Mouse (Mus musculus): ENCODE measurements around the gene Hspb2. TPM values are rescaled to one million over a fixed set of nuclear protein-coding genes. Genes with fewer than 3 reads are reported as not detected.

The Hspb2 gene
- polyA plus RNA-seq, 1 experiment, result 249 TPM

DNA sequence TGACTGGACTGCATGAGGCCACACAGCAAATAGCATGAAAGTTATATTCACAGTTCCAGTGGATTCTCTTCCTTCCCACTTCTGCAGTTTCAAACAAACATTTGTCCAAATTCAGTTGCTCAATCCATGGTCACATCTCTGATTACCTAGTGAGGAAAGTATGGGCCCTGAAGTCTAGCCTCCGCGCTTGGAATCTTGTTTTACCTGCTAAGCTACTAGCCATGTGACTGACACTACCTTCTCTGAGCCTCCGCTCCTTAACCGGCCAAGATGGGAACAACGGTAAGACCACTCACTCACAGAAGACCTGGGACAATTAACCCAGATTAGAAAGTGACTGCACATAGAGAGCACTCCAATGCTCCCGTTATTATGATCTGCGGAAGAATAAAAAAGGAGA, 6.3 kb downstream of the Hspb2 start:
- Histone ChIP-seq H3ac (ENCODE audit: control insufficient read depth, insufficient read length) (no peak overlapping the region), H3K4me2 (ENCODE audit: low read depth) (peak overlapping the region; percentile 53), H3K79me2 (ENCODE audit: control insufficient read depth, insufficient read depth) (peaks cover 5% of the 10 kb centered on the region), H3K36me3 (ENCODE audit: control insufficient read depth, insufficient read depth) (no peaks in the 10 kb centered on the region), H3K27me3 (ENCODE audit: control insufficient read depth, insufficient read depth, insufficient read length) (no peaks in the 10 kb centered on the region), H3K4me3 (peak overlapping the region; percentile 12)
- TF ChIP-seq CEBPB (IDR thresholded peaks at IDR 0.05; ENCODE audit: insufficient read depth, poor library complexity, severe bottlenecking), result no peak
- no peak for TF ChIP-seq TCF12 (IDR thresholded peaks at IDR 0.05; ENCODE audit: insufficient read depth, poor library complexity, severe bottlenecking)
- no peak for TF ChIP-seq REST (IDR thresholded peaks at IDR 0.05; ENCODE audit: insufficient read depth, insufficient read length)
- no peak for TF ChIP-seq SRF (IDR thresholded peaks at IDR 0.05; ENCODE audit: control insufficient read depth, insufficient read length, low read depth)
- TF ChIP-seq MAX (IDR thresholded peaks at IDR 0.05; ENCODE audit: low read depth), result no peak
- no peak for TF ChIP-seq USF1 (IDR thresholded peaks at IDR 0.05; ENCODE audit: low read depth)
- TF ChIP-seq MYOD1 (IDR thresholded peaks at IDR 0.05; ENCODE audit: control insufficient read depth in 1 of 3, insufficient read length in 2 of 3, low read depth in 2 of 3), result no peak
- TF ChIP-seq MYOG (IDR thresholded peaks at IDR 0.05; ENCODE audit: control insufficient read depth in 1 of 3, insufficient read depth in 1 of 3, insufficient read length in 2 of 3, low read depth in 2 of 3), result no peak
- no peak for TF ChIP-seq E2F4 (IDR thresholded peaks at IDR 0.05; ENCODE audit: insufficient read depth)
- no peak for TF ChIP-seq TCF3 (IDR thresholded peaks at IDR 0.05; ENCODE audit: insufficient read length, low read depth)
- TF ChIP-seq POLR2AphosphoS2 (IDR thresholded peaks at IDR 0.05; ENCODE audit: insufficient read length, low read depth), result no peak
- no peak for TF ChIP-seq POLR2A (IDR thresholded peaks at IDR 0.05; ENCODE audit: insufficient read length, low read depth)

DNA sequence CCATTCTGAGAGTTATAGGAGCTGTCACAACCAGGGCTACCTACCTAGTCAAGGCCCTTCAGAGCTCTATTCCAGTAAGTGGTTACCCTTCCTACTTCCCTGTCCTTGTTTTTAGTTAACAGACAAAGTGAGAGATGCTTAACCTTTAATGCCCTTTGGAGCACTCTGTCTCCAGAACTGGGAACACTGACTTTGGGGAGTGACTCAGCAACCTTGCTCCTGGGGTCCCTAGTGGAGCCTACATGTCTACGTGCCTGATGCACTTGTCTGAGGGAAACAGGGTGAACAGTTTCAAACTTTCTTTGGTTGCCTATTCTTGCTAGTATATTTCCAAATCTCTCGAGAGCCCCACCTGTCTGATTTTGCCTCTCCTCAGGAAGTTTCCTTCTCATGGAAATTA, 9.4 kb downstream of the Hspb2 start:
- Histone ChIP-seq H3K27me3 (ENCODE audit: control insufficient read depth, insufficient read depth, insufficient read length) (no peaks in the 10 kb centered on the region), H3K36me3 (ENCODE audit: control insufficient read depth, insufficient read depth) (peaks cover 4% of the 10 kb centered on the region), H3ac (ENCODE audit: control insufficient read depth, insufficient read length) (no peak overlapping the region), H3K4me2 (ENCODE audit: low read depth) (no peak overlapping the region), H3K4me3 (no peak overlapping the region), H3K79me2 (ENCODE audit: control insufficient read depth, insufficient read depth) (no peaks in the 10 kb centered on the region)
- no peak for TF ChIP-seq SRF (IDR thresholded peaks at IDR 0.05; ENCODE audit: control insufficient read depth, insufficient read length, low read depth)
- TF ChIP-seq TCF3 (IDR thresholded peaks at IDR 0.05; ENCODE audit: insufficient read length, low read depth), result no peak
- TF ChIP-seq CEBPB (IDR thresholded peaks at IDR 0.05; ENCODE audit: insufficient read depth, poor library complexity, severe bottlenecking), result no peak
- TF ChIP-seq POLR2AphosphoS2 (IDR thresholded peaks at IDR 0.05; ENCODE audit: insufficient read length, low read depth), result no peak

DNA sequence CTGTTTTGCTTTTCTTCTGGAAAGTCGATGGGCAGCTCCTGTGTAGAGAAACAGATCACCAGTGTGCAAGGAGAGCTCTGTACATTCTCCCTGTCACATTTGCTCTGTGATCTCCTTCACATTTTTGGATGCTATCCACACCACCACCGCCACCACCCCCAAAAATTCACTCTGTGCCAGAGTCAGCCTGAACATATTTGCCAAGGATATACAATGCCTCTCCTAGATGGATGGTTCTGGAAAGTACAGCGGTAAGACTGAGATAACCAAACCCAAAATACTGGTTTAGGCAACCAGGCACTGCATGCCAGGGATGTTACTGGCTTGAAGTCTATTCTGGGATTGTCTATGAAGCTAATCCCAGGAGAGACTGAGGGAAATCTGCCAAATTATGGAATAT, 9.9 kb downstream of the Hspb2 start:
- TF ChIP-seq MYOG (IDR thresholded peaks at IDR 0.05; ENCODE audit: control insufficient read depth in 1 of 3, insufficient read depth in 1 of 3, insufficient read length in 2 of 3, low read depth in 2 of 3), result no peak
- no peak for TF ChIP-seq POLR2AphosphoS2 (IDR thresholded peaks at IDR 0.05; ENCODE audit: insufficient read length, low read depth)
- no peak for TF ChIP-seq REST (IDR thresholded peaks at IDR 0.05; ENCODE audit: insufficient read depth, insufficient read length)
- no peak for TF ChIP-seq MYOD1 (IDR thresholded peaks at IDR 0.05; ENCODE audit: control insufficient read depth in 1 of 3, insufficient read length in 2 of 3, low read depth in 2 of 3)
- TF ChIP-seq USF1 (IDR thresholded peaks at IDR 0.05; ENCODE audit: low read depth), result no peak
- TF ChIP-seq CEBPB (IDR thresholded peaks at IDR 0.05; ENCODE audit: insufficient read depth, poor library complexity, severe bottlenecking), result no peak
- no peak for TF ChIP-seq SRF (IDR thresholded peaks at IDR 0.05; ENCODE audit: control insufficient read depth, insufficient read length, low read depth)
- Histone ChIP-seq H3K4me2 (ENCODE audit: low read depth) (no peak overlapping the region), H3K36me3 (ENCODE audit: control insufficient read depth, insufficient read depth) (peaks cover 4% of the 10 kb centered on the region), H3K27me3 (ENCODE audit: control insufficient read depth, insufficient read depth, insufficient read length) (no peaks in the 10 kb centered on the region), H3K4me3 (no peak overlapping the region), H3ac (ENCODE audit: control insufficient read depth, insufficient read length) (no peak overlapping the region), H3K79me2 (ENCODE audit: control insufficient read depth, insufficient read depth) (no peaks in the 10 kb centered on the region)

DNA sequence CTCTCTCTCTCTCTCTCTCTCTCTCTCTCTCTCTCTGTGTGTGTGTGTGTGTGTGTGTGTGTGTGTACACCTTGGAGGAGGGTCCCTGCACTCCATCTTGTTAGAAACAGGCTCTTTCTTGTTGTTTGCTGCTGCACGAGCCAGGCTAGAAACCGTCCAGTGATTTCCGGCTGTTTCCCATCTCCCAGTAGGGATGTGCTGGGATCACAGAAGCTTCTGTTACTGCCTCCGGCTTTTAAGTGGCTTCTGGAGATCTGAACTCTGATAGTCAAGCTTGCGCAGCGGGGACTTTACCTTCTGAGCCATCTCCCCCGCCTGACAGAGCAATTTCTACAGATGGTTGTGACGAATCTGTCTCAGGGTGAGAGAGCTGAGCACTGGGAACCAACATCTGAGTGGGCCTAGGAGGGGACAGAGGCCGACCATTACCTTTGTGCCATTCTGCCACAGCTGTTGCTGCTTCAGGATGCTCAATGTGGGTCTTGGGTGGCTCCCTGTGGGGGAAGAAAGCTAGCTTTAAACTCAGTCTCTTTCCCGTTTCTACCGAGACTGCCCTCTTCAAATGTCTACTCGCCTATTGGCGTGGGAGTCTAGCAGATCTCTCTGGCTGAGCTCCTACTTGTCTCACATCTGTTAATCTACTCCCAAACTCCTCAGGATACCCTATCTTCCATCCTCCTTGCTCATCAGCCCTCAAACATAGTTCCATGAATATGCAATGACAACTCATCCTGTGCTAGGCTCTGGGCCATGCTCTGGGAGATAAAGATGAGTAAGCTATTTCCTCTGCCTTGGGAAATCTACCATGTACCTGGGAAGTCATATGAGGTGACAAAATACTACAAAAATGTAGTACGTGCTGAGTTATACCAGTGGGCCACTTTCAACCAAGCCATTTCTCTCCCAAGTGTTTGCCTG, 11.0 kb downstream of the Hspb2 start:
- Histone ChIP-seq H3K4me2 (ENCODE audit: low read depth) (no peak overlapping the region), H3ac (ENCODE audit: control insufficient read depth, insufficient read length) (no peak overlapping the region), H3K36me3 (ENCODE audit: control insufficient read depth, insufficient read depth) (peaks cover 4% of the 10 kb centered on the region), H3K27me3 (ENCODE audit: control insufficient read depth, insufficient read depth, insufficient read length) (no peaks in the 10 kb centered on the region), H3K4me3 (no peak overlapping the region), H3K79me2 (ENCODE audit: control insufficient read depth, insufficient read depth) (no peaks in the 10 kb centered on the region)
- TF ChIP-seq TCF12 (IDR thresholded peaks at IDR 0.05; ENCODE audit: insufficient read depth, poor library complexity, severe bottlenecking) (no peak), MYOG (IDR thresholded peaks at IDR 0.05; ENCODE audit: control insufficient read depth in 1 of 3, insufficient read depth in 1 of 3, insufficient read length in 2 of 3, low read depth in 2 of 3) (no peak), TCF3 (IDR thresholded peaks at IDR 0.05; ENCODE audit: insufficient read length, low read depth) (no peak), MAX (IDR thresholded peaks at IDR 0.05; ENCODE audit: low read depth) (no peak), SRF (IDR thresholded peaks at IDR 0.05; ENCODE audit: control insufficient read depth, insufficient read length, low read depth) (no peak), POLR2A (IDR thresholded peaks at IDR 0.05; ENCODE audit: insufficient read length, low read depth) (no peak)
